Mouse (Mus musculus): ENCODE results near the gene Zfp46.

The Zfp46 gene

GRCm38 (mm10) chr4:136311042-136311999, 26.8 kb downstream of the Zfp46 start:
- in situ Hi-C loops (cut with MseI, MboI), result no loop called here

DNA sequence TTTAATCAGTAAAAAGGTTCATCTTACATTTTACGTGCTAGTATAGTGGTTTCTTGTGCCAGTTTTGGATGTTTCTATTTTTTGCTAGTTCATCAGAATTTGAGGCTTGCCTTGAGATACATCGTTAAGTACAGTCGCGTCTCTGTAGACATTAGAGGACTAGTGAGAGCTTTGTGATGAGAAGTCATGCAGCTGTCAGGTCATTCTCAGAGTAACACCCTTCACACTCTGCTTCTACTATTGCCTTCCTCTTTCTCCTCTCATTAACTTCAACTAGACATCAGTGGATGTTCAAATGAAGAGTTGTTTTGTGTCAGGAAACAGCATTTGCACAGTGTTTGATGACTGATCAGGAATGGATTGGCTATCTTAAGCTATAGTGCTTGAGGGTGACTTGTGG, 28.1 kb downstream of the Zfp46 start:
- in situ Hi-C loops (cut with MseI, MboI), result no loop called here

GRCm38 (mm10) chr4:136317667-136318066, 33.2 kb downstream of the Zfp46 start:
- in situ Hi-C loops (cut with MseI, MboI), result no loop called here

DNA sequence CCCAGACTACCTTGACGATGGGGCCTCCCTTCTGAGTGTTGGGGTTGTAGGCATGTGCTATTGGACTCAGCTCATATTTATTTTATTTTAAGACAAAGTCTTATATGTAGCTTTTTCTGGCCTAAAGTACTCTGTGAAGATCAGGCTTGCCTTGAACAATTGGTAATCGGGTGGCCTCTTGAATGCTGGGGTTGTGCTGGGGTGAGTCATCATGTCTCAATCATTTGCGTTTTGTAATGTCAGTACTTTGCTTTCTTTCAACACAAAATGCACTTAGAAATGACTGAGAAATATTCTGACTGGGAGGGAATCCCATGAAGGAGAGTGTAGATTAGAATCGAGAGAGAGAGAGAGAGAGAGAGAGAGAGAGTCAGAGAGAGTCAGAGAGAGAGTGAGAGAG, 35.5 kb downstream of the Zfp46 start:
- in situ Hi-C loops (cut with MseI, MboI), result no loop called here

- in situ Hi-C loops (cut with MseI, MboI), result no loop called here
Observed at GRCm38 (mm10) chr4:136324226-136324625, 39.7 kb downstream of the Zfp46 start.

DNA sequence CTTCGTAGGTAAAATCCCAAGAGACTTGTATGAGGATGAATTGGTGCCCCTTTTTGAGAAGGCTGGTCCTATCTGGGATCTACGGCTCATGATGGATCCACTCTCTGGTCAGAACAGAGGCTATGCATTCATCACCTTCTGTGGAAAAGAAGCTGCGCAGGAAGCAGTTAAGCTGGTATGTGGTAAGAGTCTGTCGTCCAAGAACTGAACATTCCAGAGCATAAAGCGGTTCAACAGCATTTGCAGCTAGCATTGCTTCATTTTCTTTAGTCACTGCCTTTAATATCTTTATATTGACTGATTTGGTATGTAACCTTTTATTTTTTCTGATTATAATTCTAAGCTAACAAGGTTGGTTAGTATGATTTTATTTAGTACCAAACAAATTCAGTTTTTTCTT, 42.8 kb downstream of the Zfp46 start:
- in situ Hi-C loops (cut with MseI, MboI), result no loop called here

- in situ Hi-C loops (cut with MseI, MboI), result no loop called here
Observed at GRCm38 (mm10) chr4:136328115-136328514, 43.6 kb downstream of the Zfp46 start.

DNA sequence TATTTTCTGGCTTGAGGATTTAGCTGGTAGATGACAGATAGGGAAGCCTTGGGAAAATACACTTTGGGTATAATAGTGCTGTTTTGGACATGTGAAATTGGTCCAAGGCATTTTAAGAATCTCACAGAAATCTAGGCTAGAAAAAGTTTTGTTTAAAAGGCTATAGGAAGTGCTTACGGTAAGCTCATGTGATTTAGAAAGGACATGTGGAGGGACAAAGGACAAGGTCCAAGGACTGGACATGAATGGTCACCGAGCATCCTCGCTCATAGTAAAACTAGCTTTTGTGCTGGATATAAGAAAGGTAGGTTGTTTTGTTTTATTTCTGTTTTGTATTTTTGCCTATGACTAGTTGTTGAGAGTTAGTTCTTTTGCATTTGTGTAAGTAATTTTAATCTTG, 47.2 kb downstream of the Zfp46 start:
- in situ Hi-C loops (cut with MseI, MboI), result no loop called here

DNA sequence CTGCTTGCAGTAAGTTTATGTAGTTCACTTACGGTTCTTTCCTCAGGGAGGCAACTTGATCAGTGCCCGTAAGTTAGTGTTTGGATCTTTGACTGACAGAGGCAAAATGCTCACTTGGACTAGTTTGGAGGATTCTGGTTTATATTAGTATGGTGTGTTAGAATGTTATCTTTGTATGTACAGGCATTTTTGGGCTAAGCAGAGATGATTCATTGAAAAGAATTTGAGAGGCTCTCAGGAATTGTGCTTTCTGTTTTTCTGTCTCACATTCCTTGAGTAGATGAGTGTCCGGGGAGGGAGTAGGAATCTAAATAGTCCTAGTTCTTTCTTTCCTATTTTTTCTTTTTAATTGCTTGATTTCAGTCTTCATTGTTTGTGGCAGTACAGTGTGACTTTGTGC, 48.7 kb downstream of the Zfp46 start:
- in situ Hi-C loops (cut with MseI, MboI), result no loop called here

- in situ Hi-C loops (cut with MseI, MboI), result no loop called here
Observed at GRCm38 (mm10) chr4:136335065-136335464, 50.6 kb downstream of the Zfp46 start.

GRCm38 (mm10) chr4:136337129-136337528, 52.6 kb downstream of the Zfp46 start:
- in situ Hi-C loops (cut with MseI, MboI), result no loop called here

Measured in mouse trophoblast stem cell (cell line).